Mouse (Mus musculus) heart, adult 2 months (tissue): Measurements from ENCODE around the gene Gm43064.

Source experiments
- CTCF ChIP-seq: fragments of 200-600 bp; IDR thresholded peaks from 2 replicates; pipeline ENCODE4 v1.8.1; 2022; ENCODE audit warnings: antibody characterized with exemption, mild to moderate bottlenecking, moderate library complexity
- POLR2A ChIP-seq: fragments of 200-500 bp; IDR thresholded peaks from 2 replicates; pipeline ENCODE4 v1.6.1; 2011; ENCODE audit warnings: mild to moderate bottlenecking, low read depth, low read length, control low read depth; ENCODE audit not compliant: insufficient read depth

GRCm38 (mm10) chr3:103772846-103773245 lies 36.5 kb upstream of the Gm43064 start:
- no peak for TF ChIP-seq POLR2A
- TF ChIP-seq CTCF: no peak
